Mouse (Mus musculus): ENCODE measurements around the gene Ccnt2.

Ccnt2 gene

GRCm38 (mm10) chr1:127793459-127793858 is 19.5 kb downstream of the Ccnt2 start:
- DNase-seq (ENCODE audit: low read depth, low spot score), result no peak

- no peak for DNase-seq (ENCODE audit: low read depth, low spot score)
These were observed 21.3 kb downstream of the Ccnt2 start for GRCm38 (mm10) chr1:127795087-127795769.

- no peak for DNase-seq (ENCODE audit: low read depth, low spot score)
These were observed 22.4 kb downstream of the Ccnt2 start for GRCm38 (mm10) chr1:127796341-127796740.

DNA sequence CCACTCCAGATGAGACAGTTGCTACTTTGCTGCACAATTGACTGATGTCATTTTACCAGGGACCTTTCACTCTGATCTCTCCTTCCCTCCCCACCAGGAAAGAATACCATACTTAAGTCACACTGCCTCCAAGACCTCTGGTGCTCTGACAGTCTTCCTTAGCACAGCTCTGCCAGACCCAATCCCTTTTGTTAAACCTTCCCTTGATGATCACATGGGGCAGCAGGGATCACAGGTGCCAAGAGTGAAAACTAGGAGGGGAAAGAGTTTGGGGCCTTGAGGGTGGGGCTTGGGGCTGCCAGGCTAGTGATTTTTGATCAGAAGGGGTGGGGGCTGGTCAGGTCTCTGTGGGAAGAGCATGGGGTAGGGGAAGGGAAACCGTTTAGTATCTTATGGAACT is 22.8 kb downstream of the Ccnt2 start:
- no peak for DNase-seq (ENCODE audit: low read depth, low spot score)

DNA sequence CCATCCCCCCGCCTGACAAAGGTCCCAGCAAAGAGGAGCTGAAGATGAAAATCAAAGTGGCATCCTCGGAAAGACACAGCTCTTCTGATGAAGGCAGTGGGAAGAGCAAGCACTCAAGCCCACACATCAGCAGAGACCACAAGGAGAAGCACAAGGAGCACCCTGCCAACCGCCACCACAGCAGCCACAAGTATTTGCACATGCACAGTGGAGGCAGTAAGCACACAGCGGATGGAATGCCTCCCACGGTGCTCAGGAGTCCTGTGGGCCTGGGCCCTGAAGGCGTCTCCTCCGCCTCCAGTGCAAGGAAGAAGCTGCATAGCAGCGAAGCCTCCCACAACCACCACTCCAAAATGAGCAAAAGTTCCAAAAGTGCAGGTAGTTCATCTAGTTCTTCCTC is 29.0 kb downstream of the Ccnt2 start:
- no peak for DNase-seq (ENCODE audit: low read depth, low spot score)

GRCm38 (mm10) chr1:127808671-127809070 is 34.7 kb downstream of the Ccnt2 start:
- DNase-seq (ENCODE audit: low read depth, low spot score), result no peak

DNA sequence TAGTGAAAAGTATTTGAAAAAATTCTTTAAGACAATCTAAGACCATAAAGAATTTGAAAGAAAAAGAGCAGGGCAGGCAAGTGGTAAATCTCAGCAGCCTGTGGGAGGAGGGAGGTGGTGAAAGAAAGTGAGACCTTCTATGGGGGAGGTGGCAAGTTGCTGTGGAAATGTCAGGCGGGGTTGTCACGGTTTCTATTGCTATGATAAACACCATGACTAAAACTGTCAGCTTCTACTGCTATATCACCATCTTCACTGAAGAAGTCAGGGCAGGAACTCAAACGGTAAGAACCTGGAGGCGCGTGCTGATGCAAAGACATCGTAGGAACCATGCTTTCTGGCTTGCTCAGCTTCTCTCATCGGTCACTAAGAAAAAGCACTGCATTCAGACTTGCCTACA is 39.0 kb downstream of the Ccnt2 start:
- DNase-seq (ENCODE audit: low read depth, low spot score), result no peak

DNA sequence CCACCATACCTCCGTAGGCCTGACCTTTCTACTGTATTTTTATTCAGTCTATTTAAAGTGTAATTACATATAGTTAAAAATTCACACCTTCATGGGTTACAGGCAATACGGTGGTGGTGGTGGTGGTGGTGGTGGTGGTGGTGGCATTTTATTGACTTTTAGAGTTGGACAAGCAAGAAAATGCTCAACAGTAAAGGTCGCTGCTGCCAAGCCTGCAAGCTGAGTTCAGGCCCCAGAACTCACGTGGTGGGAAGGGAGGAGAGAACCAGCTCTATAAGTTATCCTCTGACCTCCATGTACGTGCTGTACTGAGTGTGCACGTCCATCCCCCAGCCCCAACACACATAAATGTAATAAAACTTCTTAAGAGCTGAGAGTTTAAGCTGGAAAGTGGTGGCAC is 42.4 kb downstream of the Ccnt2 start:
- no peak for DNase-seq (ENCODE audit: low read depth, low spot score)

DNA sequence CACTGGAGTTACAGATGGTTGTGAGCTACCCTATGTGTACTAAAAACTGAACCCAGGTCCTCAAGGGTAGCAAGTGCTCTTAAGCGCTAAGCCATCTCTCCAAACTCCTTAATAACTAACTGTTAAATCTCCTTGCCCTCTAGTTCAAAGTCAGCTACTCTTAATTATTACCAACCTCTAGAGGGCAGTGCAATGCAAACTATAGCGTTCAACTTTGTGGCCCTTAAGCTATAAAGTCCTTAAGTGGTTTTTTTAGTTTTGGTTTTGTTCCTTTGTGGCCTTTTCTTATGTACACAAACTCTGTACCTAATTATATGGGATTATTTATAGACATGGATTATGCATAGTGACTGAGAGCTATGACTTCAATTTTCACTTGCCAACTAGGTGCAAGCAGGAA is 53.4 kb downstream of the Ccnt2 start:
- DNase-seq (ENCODE audit: low read depth, low spot score), result peak; percentile 21

DNA sequence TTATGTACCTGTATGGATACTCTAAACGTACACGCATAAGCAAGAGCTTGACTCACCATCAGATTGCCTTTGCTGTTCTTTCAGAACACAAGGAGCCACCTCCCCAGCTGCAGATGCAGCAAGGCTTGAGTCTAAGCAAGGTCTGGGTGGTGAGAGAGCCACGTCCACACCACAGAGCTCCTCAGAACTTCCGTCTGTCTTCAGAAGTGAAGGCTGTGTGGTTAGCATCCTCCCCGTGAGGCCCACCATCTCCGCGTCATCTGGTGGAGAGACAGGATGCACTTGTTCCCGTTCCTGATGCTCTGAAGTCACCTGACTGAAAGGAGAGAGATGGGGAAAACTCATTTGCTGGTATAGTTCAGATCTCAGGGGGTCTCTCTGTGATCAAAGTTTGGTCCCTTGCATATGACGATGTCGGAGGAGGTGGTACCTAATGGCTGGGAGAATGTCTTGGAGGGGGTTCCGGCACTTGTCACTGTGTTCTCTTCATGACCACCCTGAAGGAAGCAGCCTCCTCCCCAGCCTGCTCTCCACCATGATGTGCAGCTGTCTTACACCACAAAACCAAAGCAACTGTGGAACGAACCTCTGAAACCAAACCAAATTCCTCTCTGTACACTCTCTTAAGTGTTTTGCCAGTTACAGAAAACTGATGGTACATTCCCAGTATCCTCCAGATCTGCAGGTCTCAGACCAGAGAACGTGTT is 56.4 kb downstream of the Ccnt2 start:
- DNase-seq (ENCODE audit: low read depth, low spot score), result no peak

DNA sequence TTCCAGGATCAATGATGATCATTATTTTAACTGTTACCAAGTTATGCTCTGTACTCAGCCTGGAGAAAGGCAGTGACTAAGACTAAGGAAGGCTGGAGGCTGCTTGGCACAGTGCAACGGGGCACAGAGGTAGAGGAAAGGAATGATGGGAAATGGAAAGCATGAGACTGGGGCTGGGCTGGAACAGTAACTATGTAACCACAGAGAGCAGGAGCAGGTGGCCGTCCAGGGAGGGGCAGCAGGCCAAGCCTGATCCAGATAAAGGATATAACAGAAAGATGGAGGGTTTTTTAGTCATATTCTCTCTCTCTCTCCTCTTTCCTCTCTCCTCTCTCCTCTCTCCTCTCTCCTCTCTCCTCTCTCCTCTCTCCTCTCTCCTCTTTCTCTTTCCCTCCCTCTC is 59.8 kb downstream of the Ccnt2 start:
- no peak for DNase-seq (ENCODE audit: low read depth, low spot score)

- DNase-seq (ENCODE audit: low read depth, low spot score), result no peak
These were observed 60.2 kb downstream of the Ccnt2 start for GRCm38 (mm10) chr1:127834202-127834601.

- DNase-seq (ENCODE audit: low read depth, low spot score), result no peak
These were observed 62.7 kb downstream of the Ccnt2 start for GRCm38 (mm10) chr1:127836619-127837018.

GRCm38 (mm10) chr1:127838602-127839001 is 64.6 kb downstream of the Ccnt2 start:
- DNase-seq (ENCODE audit: low read depth, low spot score), result no peak

DNA sequence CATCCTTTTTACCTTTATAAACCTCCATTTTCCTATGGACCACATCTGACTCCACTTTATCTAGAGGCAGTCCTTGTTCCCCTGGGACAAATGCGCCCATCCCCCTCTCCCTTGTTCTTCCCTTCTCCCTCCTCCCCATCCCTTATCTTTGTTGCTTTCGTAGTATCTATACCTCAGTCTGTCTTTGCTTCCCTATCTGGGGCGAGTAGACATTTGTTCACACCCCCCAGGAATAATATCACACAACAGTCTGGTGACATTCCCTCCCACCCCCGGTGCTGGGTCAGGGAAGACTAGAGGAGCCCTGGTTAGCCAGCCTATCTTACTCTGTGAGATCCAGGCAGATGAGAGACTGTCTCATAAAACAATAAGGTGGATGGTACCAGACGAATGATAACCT is 71.5 kb downstream of the Ccnt2 start:
- DNase-seq (ENCODE audit: low read depth, low spot score), result no peak

DNA sequence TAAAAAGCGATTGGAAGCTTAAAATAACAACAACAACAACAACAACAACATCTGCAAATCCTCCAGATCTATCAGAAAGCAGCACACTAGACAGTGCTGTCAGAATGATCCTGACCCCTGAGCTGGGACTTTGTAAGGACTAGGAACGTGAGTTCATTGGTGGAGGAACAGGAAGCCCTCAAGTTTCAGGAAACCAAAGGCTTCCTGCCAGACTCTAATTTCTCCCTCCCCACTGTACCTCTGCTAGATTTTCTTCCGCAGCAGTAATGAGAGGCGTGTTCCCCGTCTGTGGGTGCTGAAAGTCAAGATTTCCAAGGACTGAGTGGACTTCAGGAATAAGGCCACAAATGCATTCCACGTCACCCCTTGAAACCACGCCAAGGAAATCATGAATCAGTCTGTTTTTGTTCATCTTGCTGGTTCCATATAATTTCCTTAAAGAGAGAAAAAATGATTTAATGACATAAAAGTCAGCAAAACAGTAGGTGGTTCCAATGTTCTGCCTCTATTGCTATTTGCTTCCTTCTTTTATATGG is 76.2 kb downstream of the Ccnt2 start:
- DNase-seq (ENCODE audit: low read depth, low spot score), result peak; percentile 21

- DNase-seq (ENCODE audit: low read depth, low spot score), result no peak
These were observed 80.7 kb downstream of the Ccnt2 start, which contains the start of gene Map3k19 for GRCm38 (mm10) chr1:127854486-127855222. TSS of gene Map3k19 (minus strand) at chr1:127855031.

Measured in skeletal muscle tissue, adult 2 months (tissue).